Mouse (Mus musculus) embryonic facial prominence, embryonic 11.5 days (tissue): ENCODE results near the gene Fnbp1l. TPM values are rescaled to one million over a fixed set of nuclear protein-coding genes. Genes with fewer than 3 reads are reported as not detected.

ENCODE experiments used
- ATAC-seq: fragments of 200-750 bp; cut with Nextera tagmentation; replicated peaks from 2 replicates; pipeline ENCODE4 v1.8.0; 2017; ENCODE audit warnings: low read depth; ENCODE audit not compliant: insufficient number of reproducible peaks, low FRiP score, low TSS enrichment
- DNase-seq: peaks from one replicate; pipeline ENCODE4 v3.0.0-alpha.2; 2015; ENCODE audit warnings: low spot score
- H3K27ac ChIP-seq: fragments of 300-500 bp; sonication (generic); replicated peaks from 2 replicates; pipeline ENCODE4 v1.5.1; 2014; ENCODE audit warnings: mild to moderate bottlenecking, low read depth, low read length, control low read depth
- H3K27me3 ChIP-seq: fragments of 300-500 bp; sonication (generic); 2 replicates; pipeline ENCODE4 v1.6.1; 2014; ENCODE audit warnings: mild to moderate bottlenecking, low read length, moderate library complexity, mixed read lengths; ENCODE audit not compliant: control insufficient read depth, insufficient read depth
- H3K36me3 ChIP-seq: fragments of 300-500 bp; sonication (generic); replicated peaks from 2 replicates; pipeline ENCODE4 v1.6.1; 2014; ENCODE audit warnings: low read depth, mild to moderate bottlenecking, low read length, moderate library complexity, mixed read lengths; ENCODE audit not compliant: control insufficient read depth, insufficient read depth
- H3K4me1 ChIP-seq: fragments of 300-500 bp; sonication (generic); 2 replicates; pipeline ENCODE4 v1.6.1; 2014; ENCODE audit warnings: low read length, mixed read lengths; ENCODE audit not compliant: control insufficient read depth, insufficient read depth
- H3K4me2 ChIP-seq: fragments of 300-500 bp; sonication (generic); 2 replicates; pipeline ENCODE4 v1.6.1; 2014; ENCODE audit warnings: low read depth, mild to moderate bottlenecking, control low read depth, low read length, moderate library complexity
- H3K4me3 ChIP-seq: fragments of 300-500 bp; sonication (generic); 2 replicates; pipeline ENCODE4 v1.5.1; 2014; ENCODE audit warnings: low read depth, low read length, control low read depth
- H3K9ac ChIP-seq: fragments of 300-500 bp; sonication (generic); replicated peaks from 2 replicates; pipeline ENCODE4 v1.6.1; 2014; ENCODE audit warnings: mild to moderate bottlenecking, control low read depth, low read length
- H3K9me3 ChIP-seq: fragments of 300-500 bp; sonication (generic); replicated peaks from 2 replicates; pipeline ENCODE4 v1.6.1; 2016; ENCODE audit warnings: mild to moderate bottlenecking, low read length, inconsistent platforms, mixed read lengths; ENCODE audit not compliant: control insufficient read depth
- WGBS: fragments of 180-500 bp; shearing (Covaris S2); extraction: QIAGEN DNeasy Blood & Tissue Kit; methylation state at CpG from one replicate; pipeline ENCODE4 v1.1.7; 2014; 5-methylcytosine and 5-hydroxymethylcytosine counted together
- polyA plus RNA-seq: library from polyadenylated mRNA; unstranded; fragments of >200 nt; fragmentation: Nextera tagmentation; extraction: Ambion mirVana; gene quantifications from 2 replicates; pipeline ENCODE4 v1.2.1, GENCODE M21; 2014

Gene Fnbp1l
- polyA plus RNA-seq, 1 experiment from 2014 or later: 77.4 TPM

DNA sequence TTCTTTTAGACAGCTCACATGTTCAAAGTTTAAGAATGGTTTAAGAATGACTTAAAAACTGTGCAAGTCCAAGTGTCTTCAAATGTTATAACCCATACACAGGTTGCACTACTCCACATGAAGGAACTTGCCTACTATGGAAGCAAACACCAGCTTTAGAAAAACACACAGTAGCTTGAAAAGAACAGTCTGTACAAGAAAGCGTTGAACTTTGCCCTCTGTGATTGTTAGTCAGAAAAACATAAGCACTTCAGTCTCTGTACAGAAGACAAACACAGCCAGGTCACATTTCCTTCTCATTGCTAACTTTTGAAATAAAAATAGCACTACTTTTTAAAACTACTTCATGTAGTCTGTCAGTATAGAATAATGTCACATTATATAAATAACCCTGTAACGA, 80.7 kb downstream of the Fnbp1l start:
- Histone ChIP-seq H3K9ac (no peak overlapping the region), H3K4me3 (no peak overlapping the region), H3K9me3 (no peaks in the 10 kb centered on the region), H3K27me3 (no peaks in the 10 kb centered on the region), H3K27ac (no peak overlapping the region), H3K36me3 (peaks cover 8% of the 10 kb centered on the region), H3K4me1 (no peaks in the 10 kb centered on the region), H3K4me2 (no peak overlapping the region)
- ATAC-seq (no peak), DNase-seq (no peak)
- WGBS: 84% methylated on average over 2 of the region's 2 CpGs

DNA sequence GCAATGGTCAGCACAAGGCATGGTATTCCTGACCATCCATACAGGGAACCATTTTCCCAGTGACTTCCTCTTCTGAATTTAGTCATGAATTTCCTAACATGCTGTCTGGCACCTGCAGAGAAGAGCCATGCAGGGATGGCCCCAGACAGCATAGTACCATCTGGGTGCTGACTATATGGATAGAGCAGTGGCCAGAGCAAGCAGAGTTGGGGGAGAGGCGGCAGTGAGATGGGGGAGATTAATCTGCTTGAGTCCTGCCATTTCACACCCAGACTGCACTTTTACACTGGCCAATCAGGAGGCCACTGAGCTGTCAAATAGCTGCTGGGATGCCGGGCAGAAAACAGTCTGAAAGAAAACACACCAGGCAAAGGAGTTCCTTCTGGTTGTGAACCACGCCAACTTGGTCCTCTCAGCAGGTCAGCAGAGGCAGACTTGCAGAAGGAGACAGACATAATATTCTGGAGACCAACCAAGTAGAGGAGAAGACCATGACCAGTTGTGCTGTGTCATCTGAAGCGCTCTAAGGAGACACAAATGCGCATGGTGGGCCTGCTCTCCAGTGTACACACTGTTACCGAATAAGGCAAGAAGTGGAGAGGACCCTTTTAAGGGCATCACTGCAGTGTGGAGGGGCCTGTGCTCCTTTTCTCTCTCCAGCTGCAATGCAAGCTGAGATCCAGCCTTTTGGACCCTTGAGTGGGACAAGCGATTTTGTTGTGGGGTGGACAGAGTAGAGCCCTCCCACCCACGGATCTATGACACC, 83.4 kb downstream of the Fnbp1l start:
- WGBS: 90% methylated on average over 8 of the region's 8 CpGs
- H3K9ac ChIP-seq: no peak overlapping the region
- no peak overlapping the region for H3K4me2 ChIP-seq
- no peaks in the 10 kb centered on the region for H3K9me3 ChIP-seq
- H3K36me3 ChIP-seq: no peaks in the 10 kb centered on the region; the same call in none of the 2 replicates
- H3K27ac ChIP-seq: no peak overlapping the region
- H3K4me3 ChIP-seq: no peak overlapping the region
- ATAC-seq (no peak), DNase-seq (no peak)
- no peaks in the 10 kb centered on the region for H3K4me1 ChIP-seq
- H3K27me3 ChIP-seq: no peaks in the 10 kb centered on the region

DNA sequence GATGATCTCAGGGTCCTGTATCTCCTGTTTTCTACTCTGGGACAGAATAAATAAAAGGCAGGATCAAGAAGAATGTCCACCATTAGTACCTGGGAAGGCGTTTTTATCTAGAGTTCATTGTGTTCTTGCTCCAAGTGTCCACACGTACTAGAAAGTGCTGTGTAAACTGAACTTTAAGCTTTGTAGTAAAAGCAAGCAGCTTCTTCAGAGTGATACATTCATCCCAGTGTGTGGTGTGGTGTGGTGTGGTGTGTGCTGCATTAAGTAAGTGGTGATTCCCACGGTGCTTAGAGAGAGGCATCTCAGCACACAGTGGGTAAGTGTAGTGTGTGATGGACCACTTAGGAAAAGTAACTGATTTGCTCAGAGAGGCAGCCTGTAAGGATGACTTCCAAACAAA, 91.0 kb downstream of the Fnbp1l start:
- DNase-seq: no peak
- WGBS: 78% methylated on average over 3 of the region's 3 CpGs
- Histone ChIP-seq H3K27me3 (no peaks in the 10 kb centered on the region), H3K4me1 (no peaks in the 10 kb centered on the region), H3K9ac (no peak overlapping the region), H3K36me3 (no peaks in the 10 kb centered on the region), H3K9me3 (no peaks in the 10 kb centered on the region; the same call in 1 of the 2 replicates), H3K4me3 (no peak overlapping the region), H3K27ac (no peak overlapping the region), H3K4me2 (no peak overlapping the region)
- no peak for ATAC-seq

DNA sequence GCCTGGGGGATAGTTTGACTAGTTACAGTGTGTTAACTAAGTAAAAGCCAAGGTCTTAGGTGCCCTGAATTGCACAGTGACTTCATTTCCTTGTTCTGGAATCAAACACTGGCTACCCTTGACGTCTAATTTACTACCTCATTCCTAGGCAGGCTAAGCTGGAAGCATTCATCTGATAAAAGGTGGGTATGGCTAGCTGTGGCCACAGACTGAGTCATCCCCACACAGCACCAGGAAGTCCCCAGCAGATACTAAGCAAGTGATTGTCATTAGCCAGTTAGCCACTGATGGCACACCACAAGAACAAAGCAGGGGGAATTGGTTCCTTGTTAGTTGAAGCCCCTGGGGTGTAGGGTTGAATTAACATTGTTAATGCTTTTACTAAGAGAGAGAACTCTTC, 98.2 kb downstream of the Fnbp1l start:
- ATAC-seq: no peak
- H3K36me3 ChIP-seq: no peaks in the 10 kb centered on the region
- H3K27ac ChIP-seq: no peak overlapping the region

DNA sequence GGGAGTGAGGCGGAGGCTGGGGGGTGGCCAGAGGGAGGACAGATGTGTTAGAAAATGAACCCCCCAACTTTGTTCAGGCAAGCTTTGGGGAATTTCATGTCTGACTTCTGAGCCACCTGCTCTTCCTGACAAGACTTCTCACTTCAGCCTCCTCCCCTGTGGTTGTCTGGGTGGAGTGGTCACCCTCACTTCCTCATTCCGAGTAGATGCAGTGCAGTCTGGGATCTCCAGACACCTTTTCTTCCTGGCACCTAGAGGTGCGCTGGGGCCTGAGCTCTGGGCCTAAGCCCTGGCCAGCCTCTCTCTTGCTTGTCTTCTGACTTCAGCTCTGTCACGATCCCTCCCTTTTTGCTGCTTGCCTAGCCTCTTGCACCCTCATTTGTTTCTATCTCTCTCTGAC, 98.6 kb downstream of the Fnbp1l start:
- no peak overlapping the region for H3K27ac ChIP-seq
- H3K27me3 ChIP-seq: no peaks in the 10 kb centered on the region
- no peaks in the 10 kb centered on the region for H3K9me3 ChIP-seq
- no peak overlapping the region for H3K4me2 ChIP-seq
- H3K4me1 ChIP-seq: peaks cover 7% of the 10 kb centered on the region
- 80% methylated on average over 4 of the region's 4 CpGs for WGBS
- ATAC-seq (no peak), DNase-seq (no peak)
- H3K4me3 ChIP-seq: no peak overlapping the region
- H3K36me3 ChIP-seq: no peaks in the 10 kb centered on the region
- H3K9ac ChIP-seq: no peak overlapping the region

More for the DNA sequence above, 98.2 kb downstream of the Fnbp1l start:
- Histone ChIP-seq H3K4me3 (no peak overlapping the region), H3K27me3 (no peaks in the 10 kb centered on the region), H3K4me1 (peaks cover 7% of the 10 kb centered on the region), H3K9ac (no peak overlapping the region), H3K9me3 (no peaks in the 10 kb centered on the region), H3K4me2 (no peak overlapping the region)
- DNase-seq: no peak
- WGBS: 57% methylated on average over 1 of the region's 1 CpGs

DNA sequence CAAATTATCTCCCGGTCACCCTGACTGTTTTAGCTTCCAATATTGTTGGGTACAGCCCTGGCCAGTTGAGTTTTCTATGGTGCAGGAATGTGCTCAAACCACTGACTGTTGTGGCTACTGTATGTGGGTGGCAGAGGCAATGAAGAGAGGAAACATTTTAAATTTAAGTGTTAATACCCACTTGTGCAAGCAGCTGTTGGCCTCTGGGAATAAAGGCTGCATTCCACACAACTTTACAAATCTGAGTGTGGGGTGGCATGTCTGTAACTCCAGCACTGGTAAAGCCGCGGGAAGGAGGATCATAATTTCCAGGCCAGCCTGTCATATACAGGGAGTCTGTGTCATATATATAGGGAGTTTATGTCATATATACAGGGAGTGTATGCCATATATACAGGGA, 99.2 kb downstream of the Fnbp1l start:
- H3K27ac ChIP-seq: no peak overlapping the region
- no peak for DNase-seq

DNA sequence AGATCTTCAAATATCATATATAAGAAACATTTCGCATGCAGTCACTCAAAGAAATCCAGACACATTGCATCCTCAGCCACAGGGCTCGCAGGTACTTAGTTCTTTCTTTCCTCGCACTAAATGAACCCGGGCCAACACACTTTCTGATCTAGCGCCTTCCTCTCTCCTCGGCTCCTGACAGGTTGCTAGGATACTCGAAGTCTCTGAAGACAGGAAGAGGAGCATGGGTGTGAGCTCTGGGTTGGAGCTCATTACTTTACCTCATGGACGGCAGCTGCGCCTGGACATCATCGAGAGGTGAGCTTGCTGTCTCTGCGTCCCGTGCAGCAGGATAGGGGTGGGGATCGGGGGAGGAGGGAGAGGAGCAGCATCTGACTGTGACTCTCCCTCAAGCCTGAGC, 100.4 kb downstream of the Fnbp1l start:
- Histone ChIP-seq H3K9me3 (no peaks in the 10 kb centered on the region), H3K4me1 (peaks cover 7% of the 10 kb centered on the region), H3K9ac (no peak overlapping the region), H3K4me2 (no peak overlapping the region), H3K27ac (no peak overlapping the region; the same call in 1 of the 2 replicates), H3K27me3 (no peaks in the 10 kb centered on the region), H3K4me3 (no peak overlapping the region), H3K36me3 (no peaks in the 10 kb centered on the region)
- WGBS: 43% methylated on average over 13 of the region's 13 CpGs
- ATAC-seq (no peak), DNase-seq (peak; percentile 38)

More for the DNA sequence above, 99.2 kb downstream of the Fnbp1l start:
- H3K36me3 ChIP-seq: no peaks in the 10 kb centered on the region
- no peak overlapping the region for H3K4me2 ChIP-seq
- no peaks in the 10 kb centered on the region for H3K9me3 ChIP-seq
- ATAC-seq: no peak
- 78% methylated on average over 3 of the region's 3 CpGs for WGBS
- H3K9ac ChIP-seq: no peak overlapping the region
- H3K4me1 ChIP-seq: peaks cover 7% of the 10 kb centered on the region
- H3K4me3 ChIP-seq: no peak overlapping the region
- H3K27me3 ChIP-seq: no peaks in the 10 kb centered on the region

DNA sequence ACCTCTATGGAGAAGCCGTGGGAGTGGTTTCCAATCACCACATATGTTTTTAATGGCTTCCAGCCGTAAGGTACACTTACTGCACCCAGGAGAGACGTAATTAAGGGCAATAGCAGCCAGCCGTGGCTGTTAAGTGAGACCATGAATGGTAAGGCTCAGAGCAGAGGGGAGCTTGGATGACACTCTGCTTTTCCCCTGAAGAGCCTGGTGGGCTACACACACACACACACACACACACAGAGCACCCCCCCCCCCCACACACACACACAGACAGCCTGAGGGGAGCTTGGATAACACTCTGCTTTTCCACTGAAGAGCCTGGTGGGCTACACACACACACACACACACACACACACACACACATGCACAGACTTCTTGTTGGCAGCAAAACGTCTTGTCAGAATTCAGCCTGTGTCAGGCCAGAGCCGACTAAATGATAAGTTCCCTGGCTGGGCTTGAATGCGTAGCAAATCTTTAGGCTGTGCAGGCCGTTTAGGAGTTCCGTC, 101.2 kb downstream of the Fnbp1l start:
- ATAC-seq (peak; percentile 89), DNase-seq (peak; percentile 95)
- Histone ChIP-seq H3K4me2 (no peak overlapping the region; the same call in 1 of the 2 replicates), H3K9me3 (no peaks in the 10 kb centered on the region), H3K9ac (no peak overlapping the region), H3K36me3 (no peaks in the 10 kb centered on the region), H3K27me3 (no peaks in the 10 kb centered on the region), H3K4me3 (no peak overlapping the region), H3K4me1 (peaks cover 7% of the 10 kb centered on the region), H3K27ac (no peak overlapping the region)
- WGBS: 32% methylated on average over 9 of the region's 9 CpGs
